Mouse (Mus musculus): ENCODE measurements around the gene Tmem109. TPM values are rescaled to one million over a fixed set of nuclear protein-coding genes. Genes with fewer than 3 reads are reported as not detected.

Gene Tmem109
- total and polyA plus RNA-seq, 3 experiments = 17.9 to 51.5 (median 32.9) TPM

DNA sequence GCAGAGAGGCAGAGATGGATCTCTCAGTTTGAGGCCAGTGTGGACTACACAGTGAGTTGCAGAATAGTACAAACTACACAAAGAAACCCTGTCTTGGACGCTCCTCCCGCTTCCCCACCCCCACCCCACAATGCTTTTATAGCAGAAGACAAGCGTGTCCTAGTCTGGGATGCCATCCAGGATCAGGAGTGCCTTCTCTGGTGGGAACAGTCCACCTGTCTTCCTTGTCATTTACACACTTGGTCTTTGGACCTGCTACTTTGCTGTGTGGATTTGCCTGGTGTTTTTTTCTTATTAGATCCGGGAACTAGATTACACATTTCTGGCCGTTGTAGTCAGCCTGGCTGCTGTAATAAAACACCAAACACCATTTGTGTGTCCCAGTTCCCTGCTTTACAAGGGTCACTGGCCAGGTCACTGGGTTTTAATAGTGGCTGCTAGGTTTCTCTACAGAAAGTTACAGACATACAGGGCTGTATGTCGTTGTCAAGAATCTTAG, 44.4 kb upstream of the Tmem109 start:
- dilution Hi-C loops (cut with MboI; ENCODE audit: extremely low pct_ligation_motif_present, extremely low pct_unique_long_range_greater_than_20kb, low sequenced_read_pairs) = no loop called here
- peaks cover 2% of the 10 kb centered on the region for H3K27me3 ChIP-seq (replicated peaks)
- H3K9ac ChIP-seq (ENCODE audit: insufficient read depth, low read depth) = no peak overlapping the region
- no peaks in the 10 kb centered on the region for H3K36me3 ChIP-seq (replicated peaks in 1 of 2; ENCODE audit: control insufficient read depth in 1 of 2, insufficient read depth in 1 of 2, low read length in 1 of 2)
- DNase-seq (ENCODE audit: extremely low read depth) = no peak
- TF ChIP-seq RAD21 (IDR thresholded peaks at IDR 0.05; ENCODE audit: low read depth, low read length) (no peak), MAZ (IDR thresholded peaks at IDR 0.05; ENCODE audit: low read depth, low read length) (no peak), IRF4 (IDR thresholded peaks at IDR 0.05; ENCODE audit: low read depth, low read length) (no peak), USF1 (IDR thresholded peaks at IDR 0.05; ENCODE audit: low read depth, low read length) (no peak), MXI1 (IDR thresholded peaks at IDR 0.05; ENCODE audit: low read depth, low read length) (no peak), KAT2A (IDR thresholded peaks at IDR 0.05; ENCODE audit: insufficient replicate concordance, low read length) (no peak), MYC (IDR thresholded peaks at IDR 0.05; ENCODE audit: low read depth, low read length) (no peak), NRF1 (IDR thresholded peaks at IDR 0.05; ENCODE audit: low read depth, low read length) (no peak), JUND (conservative IDR thresholded peaks at IDR 0.05; ENCODE audit: low read depth, low read length) (no peak), TBP (conservative IDR thresholded peaks at IDR 0.05; ENCODE audit: low read depth, low read length) (no peak), ETS1 (conservative IDR thresholded peaks at IDR 0.05; ENCODE audit: low read depth, low read length) (no peak), TCF12 (IDR thresholded peaks at IDR 0.05; ENCODE audit: low read depth, low read length) (no peak), CHD1 (IDR thresholded peaks at IDR 0.05; ENCODE audit: low read depth, low read length) (no peak)
- peaks cover under 1% of the 10 kb centered on the region for H3K9me3 ChIP-seq (replicated peaks; ENCODE audit: low read length)
- no peak overlapping the region for H3K27ac ChIP-seq (ENCODE audit: insufficient read depth, low read depth)
- in situ Hi-C loops (cut with MboI; ENCODE audit: low pct_ligation_motif_present, low pct_unique_long_range_greater_than_20kb, low sequenced_read_pairs) = no loop called here
- no peaks in the 10 kb centered on the region for H3K79me2 ChIP-seq (replicated peaks; ENCODE audit: control insufficient read depth, extremely low read depth, insufficient read depth, poor library complexity, severe bottlenecking)
- H3K4me2 ChIP-seq (ENCODE audit: insufficient read depth, low read depth, poor library complexity, severe bottlenecking) = no peak overlapping the region
- no peak overlapping the region for H3K4me3 ChIP-seq (replicated peaks in 1 of 3; ENCODE audit: low read depth in 2 of 3, low read length in 2 of 3, poor library complexity in 1 of 3)
- H3K4me1 ChIP-seq (ENCODE audit: control insufficient read depth in 1 of 2, insufficient read depth in 2 of 2) = peaks cover 3 to 12% of the 10 kb centered on the region in 2 experiments; a peak in 3 of 4 replicates

DNA sequence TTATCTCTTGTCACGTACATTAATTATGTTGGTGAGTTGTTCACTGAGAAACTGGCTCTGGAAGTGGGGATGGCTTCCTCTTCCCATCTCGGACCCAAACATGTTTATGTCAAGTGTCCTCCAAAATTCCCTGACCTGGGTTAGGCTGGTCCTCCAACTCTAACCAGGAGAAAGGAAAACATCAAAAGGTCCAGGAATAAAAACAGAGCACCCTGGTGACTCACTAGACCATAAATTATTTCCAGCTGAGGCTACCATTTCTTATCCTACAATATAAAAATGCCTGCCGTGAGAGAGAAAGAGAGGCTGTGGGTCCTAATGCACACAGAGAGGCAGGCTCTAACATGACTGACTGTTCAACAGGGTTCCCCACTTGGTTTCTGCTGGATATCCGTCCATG, 42.4 kb upstream of the Tmem109 start:
- H3K79me2 ChIP-seq (replicated peaks; ENCODE audit: control insufficient read depth, extremely low read depth, insufficient read depth, poor library complexity, severe bottlenecking) = no peaks in the 10 kb centered on the region
- H3K27ac ChIP-seq (ENCODE audit: insufficient read depth, low read depth) = no peak overlapping the region
- no peaks in the 10 kb centered on the region for H3K9me3 ChIP-seq (replicated peaks; ENCODE audit: low read length)
- H3K27me3 ChIP-seq (replicated peaks) = peaks cover 2% of the 10 kb centered on the region
- no peak overlapping the region for H3K4me2 ChIP-seq (ENCODE audit: insufficient read depth, low read depth, poor library complexity, severe bottlenecking)
- in situ Hi-C loops (cut with MboI; ENCODE audit: low pct_ligation_motif_present, low pct_unique_long_range_greater_than_20kb, low sequenced_read_pairs) = no loop called here
- H3K36me3 ChIP-seq (replicated peaks in 1 of 2; ENCODE audit: control insufficient read depth in 1 of 2, insufficient read depth in 1 of 2, low read length in 1 of 2) = no peaks in the 10 kb centered on the region
- TF ChIP-seq ZKSCAN1 (IDR thresholded peaks at IDR 0.05; ENCODE audit: borderline replicate concordance, low read depth, low read length) (no peak), MAZ (IDR thresholded peaks at IDR 0.05; ENCODE audit: low read depth, low read length) (no peak), TBP (conservative IDR thresholded peaks at IDR 0.05; ENCODE audit: low read depth, low read length) (no peak), ETS1 (conservative IDR thresholded peaks at IDR 0.05; ENCODE audit: low read depth, low read length) (no peak), SIN3A (IDR thresholded peaks at IDR 0.05; ENCODE audit: low read length) (no peak), JUN (IDR thresholded peaks at IDR 0.05; ENCODE audit: insufficient read depth, low read depth, low read length) (no peak), POLR2A (IDR thresholded peaks at IDR 0.05; ENCODE audit: low read depth, low read length) (no peak), CHD1 (IDR thresholded peaks at IDR 0.05; ENCODE audit: low read depth, low read length) (no peak), HCFC1 (IDR thresholded peaks at IDR 0.05; ENCODE audit: low read depth, low read length) (no peak), MEF2A (IDR thresholded peaks at IDR 0.05; ENCODE audit: borderline replicate concordance, low read depth, low read length) (no peak), PAX5 (IDR thresholded peaks at IDR 0.05; ENCODE audit: low read length) (no peak), ELF1 (IDR thresholded peaks at IDR 0.05; ENCODE audit: low read depth, low read length) (no peak), GABPA (IDR thresholded peaks at IDR 0.05; ENCODE audit: insufficient replicate concordance, low read depth, low read length) (no peak), EP300 (IDR thresholded peaks at IDR 0.05; ENCODE audit: low read length) (no peak), BHLHE40 (IDR thresholded peaks at IDR 0.05; ENCODE audit: low read depth, low read length) (no peak), MAX (IDR thresholded peaks at IDR 0.05; ENCODE audit: low read length) (no peak)
- no peak overlapping the region for H3K9ac ChIP-seq (ENCODE audit: insufficient read depth, low read depth)
- H3K4me3 ChIP-seq (replicated peaks in 1 of 3; ENCODE audit: low read depth in 2 of 3, low read length in 2 of 3, poor library complexity in 1 of 3) = no peak overlapping the region
- no peak for DNase-seq (ENCODE audit: extremely low read depth)
- dilution Hi-C loops (cut with MboI; ENCODE audit: extremely low pct_ligation_motif_present, extremely low pct_unique_long_range_greater_than_20kb, low sequenced_read_pairs) = no loop called here
- H3K4me1 ChIP-seq (ENCODE audit: control insufficient read depth in 1 of 2, insufficient read depth in 2 of 2) = peaks cover 0 to 15% of the 10 kb centered on the region in 2 experiments; a peak in 2 of 4 replicates
